Mouse (Mus musculus) MEL (cell line): ENCODE results near the gene Drc7.

Experiments
- BHLHE40 ChIP-seq: IDR thresholded peaks from 2 replicates; pipeline ENCODE4 v1.6.1; 2012; ENCODE audit warnings: low read depth, mild to moderate bottlenecking, inconsistent platforms, low read length, improper control_type of control experiment, borderline replicate concordance
- CTCF ChIP-seq, 3 experiments: IDR thresholded peaks in 2 of 3; conservative IDR thresholded peaks in 1 of 3; 2 replicates each; pipeline ENCODE4 v1.5.1; 2011 to 2012; ENCODE audit warnings: low read length in 3 of 3, low read depth in 2 of 3, mild to moderate bottlenecking in 2 of 3, improper control_type of control experiment in 1 of 3, inconsistent platforms in 1 of 3, mixed read lengths in 1 of 3, moderate library complexity in 1 of 3; ENCODE audit not compliant: control insufficient read depth in 1 of 3, insufficient read depth in 1 of 3, poor library complexity in 1 of 3, severe bottlenecking in 1 of 3
- EP300 ChIP-seq, 2 experiments: IDR thresholded peaks; 2 replicates each; pipeline ENCODE4 v1.6.1; 2011; ENCODE audit warnings: improper control_type of control experiment in 2 of 2, low read length in 2 of 2, low read depth in 1 of 2, mild to moderate bottlenecking in 1 of 2
- GABPA ChIP-seq: IDR thresholded peaks from 2 replicates; pipeline ENCODE4 v1.6.1; 2012; ENCODE audit warnings: low read depth, mild to moderate bottlenecking, inconsistent platforms, low read length, improper control_type of control experiment, moderate library complexity
- MAFK ChIP-seq: IDR thresholded peaks from 2 replicates; pipeline ENCODE4 v1.6.1; 2011; ENCODE audit warnings: low read depth, mild to moderate bottlenecking, low read length, improper control_type of control experiment, borderline replicate concordance
- MAX ChIP-seq: IDR thresholded peaks from 2 replicates; pipeline ENCODE4 v1.6.1; 2011; ENCODE audit warnings: low read length, improper control_type of control experiment
- MYC ChIP-seq: IDR thresholded peaks from 2 replicates; pipeline ENCODE4 v1.6.1; 2011; ENCODE audit warnings: low read depth, mild to moderate bottlenecking, low read length, improper control_type of control experiment, moderate library complexity
- SIN3A ChIP-seq: IDR thresholded peaks from 2 replicates; pipeline ENCODE4 v1.6.1; 2012; ENCODE audit warnings: low read length, improper control_type of control experiment, inconsistent platforms

- TF ChIP-seq BHLHE40 (no peak), CTCF (IDR thresholded peaks at IDR 0.05 in 2 of 3, conservative IDR thresholded peaks at IDR 0.05 in 1 of 3; ENCODE audit: control insufficient read depth in 1 of 3, insufficient read depth in 1 of 3, low read depth in 2 of 3, low read length in 3 of 3, poor library complexity in 1 of 3, severe bottlenecking in 1 of 3) (no peak), EP300 (IDR thresholded peaks at IDR 0.05; ENCODE audit: low read depth in 1 of 2, low read length in 2 of 2) (no peak), MAFK (no peak), MYC (no peak), GABPA (no peak), SIN3A (no peak), MAX (no peak)
Observed at GRCm38 (mm10) chr8:95064531-95064930, 9.6 kb downstream of the Drc7 start.
